Mouse (Mus musculus) liver, embryonic 11.5 days (tissue): ENCODE measurements at regions not wholly inside any gene's neighbourhood (a gene's known extent, or its start where the extent isn't known, plus 50 kb on each side); places are given as distances from the start of the nearest gene placed in this dataset.

Experiments
- ATAC-seq: fragments of 200-750 bp; cut with Nextera tagmentation; replicated peaks from 2 replicates; pipeline ENCODE4 v1.8.0; 2017; ENCODE audit warnings: moderate number of reproducible peaks, mild to moderate bottlenecking, moderate TSS enrichment, moderate library complexity; ENCODE audit not compliant: low FRiP score
- DNase-seq: peaks from one replicate; pipeline ENCODE4 v3.0.0-alpha.2; 2017; ENCODE audit warnings: low spot score
- H3K27ac ChIP-seq: fragments of 300-500 bp; sonication (generic); 2 replicates; pipeline ENCODE4 v1.5.1; 2014; ENCODE audit warnings: mild to moderate bottlenecking, low read depth, low read length, control low read depth
- H3K27me3 ChIP-seq: fragments of 300-500 bp; sonication (generic); replicated peaks from 2 replicates; pipeline ENCODE4 v1.6.1; 2014; ENCODE audit warnings: low read length, mixed read lengths; ENCODE audit not compliant: control insufficient read depth, insufficient read depth
- H3K36me3 ChIP-seq: fragments of 300-500 bp; sonication (generic); 2 replicates; pipeline ENCODE4 v1.6.1; 2014; ENCODE audit warnings: mild to moderate bottlenecking, low read length, moderate library complexity, mixed read lengths; ENCODE audit not compliant: control insufficient read depth, insufficient read depth
- H3K4me1 ChIP-seq: fragments of 300-500 bp; sonication (generic); replicated peaks from 2 replicates; pipeline ENCODE4 v1.6.1; 2014; ENCODE audit warnings: low read length, mixed read lengths; ENCODE audit not compliant: control insufficient read depth, insufficient read depth
- H3K4me2 ChIP-seq: fragments of 300-500 bp; sonication (generic); 2 replicates; pipeline ENCODE4 v1.6.1; 2014; ENCODE audit warnings: mild to moderate bottlenecking, control low read depth, moderate library complexity
- H3K4me3 ChIP-seq: fragments of 300-500 bp; sonication (generic); 2 replicates; pipeline ENCODE4 v1.5.1; 2014; ENCODE audit warnings: low read depth, low read length, control low read depth
- H3K9ac ChIP-seq: fragments of 300-500 bp; sonication (generic); 2 replicates; pipeline ENCODE4 v1.6.1; 2014; ENCODE audit warnings: low read depth, low read length, control low read depth
- H3K9me3 ChIP-seq: fragments of 300-500 bp; sonication (generic); 2 replicates; pipeline ENCODE4 v1.6.1; 2016; ENCODE audit warnings: low read length, inconsistent platforms, mixed read lengths; ENCODE audit not compliant: control insufficient read depth
- WGBS: fragments of 180-500 bp; shearing (Covaris S2); extraction: QIAGEN DNeasy Blood & Tissue Kit; methylation state at CpG from one replicate; pipeline ENCODE4 v1.1.7; 2014; 5-methylcytosine and 5-hydroxymethylcytosine counted together

DNA sequence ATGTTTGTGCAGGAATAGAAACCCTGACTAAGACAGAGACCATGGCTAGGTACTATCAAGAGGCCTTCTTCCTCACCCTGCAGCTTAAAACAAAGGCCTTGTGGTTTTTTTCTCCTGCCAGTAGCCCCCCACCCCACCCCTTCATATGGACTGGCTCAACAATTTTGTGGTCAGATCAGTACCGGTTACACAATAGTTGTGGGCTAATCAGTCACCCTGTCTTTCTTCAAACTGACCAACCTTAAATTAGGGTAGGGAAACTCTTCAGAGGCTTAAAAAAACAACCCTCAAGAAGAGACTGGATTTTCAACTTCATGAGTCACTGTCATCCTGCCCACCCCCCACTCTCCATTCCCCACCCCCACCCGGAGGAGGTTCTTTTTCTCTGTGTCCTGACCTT is 58.6 kb upstream of the Usp27x start:
- Histone ChIP-seq H3K4me3 (no peak overlapping the region), H3K4me1 (no peaks in the 10 kb centered on the region), H3K9me3 (no peaks in the 10 kb centered on the region), H3K9ac (no peak overlapping the region), H3K36me3 (no peaks in the 10 kb centered on the region), H3K27me3 (no peaks in the 10 kb centered on the region), H3K4me2 (no peak overlapping the region), H3K27ac (no peak overlapping the region)
- ATAC-seq (no peak), DNase-seq (no peak)
- WGBS, result 28% methylated on average over 2 of the region's 2 CpGs

DNA sequence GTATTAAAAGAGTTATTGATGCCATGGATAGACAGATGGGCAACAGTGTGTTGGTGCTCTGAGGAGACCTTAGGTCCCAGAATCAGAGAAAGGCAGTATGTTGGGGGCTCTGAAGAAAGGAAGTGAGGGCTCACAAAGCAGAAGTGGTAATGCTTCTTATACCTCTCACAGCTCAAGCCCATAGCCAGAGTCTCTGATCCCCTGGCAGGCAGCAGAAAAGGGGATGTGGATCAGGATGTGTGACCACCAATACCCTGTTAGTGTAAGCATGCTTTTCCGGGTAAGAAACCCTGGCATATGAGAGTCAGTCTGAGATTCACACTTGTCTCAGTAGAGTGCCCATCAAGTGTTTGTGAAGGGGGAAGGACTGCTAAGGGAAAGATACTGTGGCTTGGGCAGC is 54.8 kb upstream of the Usp27x start:
- Histone ChIP-seq H3K9me3 (no peaks in the 10 kb centered on the region), H3K9ac (no peak overlapping the region), H3K27me3 (no peaks in the 10 kb centered on the region), H3K4me1 (no peaks in the 10 kb centered on the region), H3K36me3 (no peaks in the 10 kb centered on the region), H3K27ac (no peak overlapping the region), H3K4me3 (no peak overlapping the region), H3K4me2 (no peak overlapping the region)
- WGBS, result 63% methylated on average over 1 of the region's 1 CpGs
- DNase-seq (no peak), ATAC-seq (no peak)

GRCm38 (mm10) chrX:7429524-7429865 is 53.9 kb upstream of the Usp27x start:
- no peak for ATAC-seq
- Histone ChIP-seq H3K27me3 (no peaks in the 10 kb centered on the region), H3K36me3 (no peaks in the 10 kb centered on the region), H3K4me3 (no peak overlapping the region), H3K4me2 (no peak overlapping the region), H3K27ac (no peak overlapping the region), H3K9me3 (no peaks in the 10 kb centered on the region), H3K4me1 (no peaks in the 10 kb centered on the region), H3K9ac (no peak overlapping the region)
- DNase-seq, result no peak
- WGBS, result 24% methylated on average over 5 of the region's 5 CpGs

DNA sequence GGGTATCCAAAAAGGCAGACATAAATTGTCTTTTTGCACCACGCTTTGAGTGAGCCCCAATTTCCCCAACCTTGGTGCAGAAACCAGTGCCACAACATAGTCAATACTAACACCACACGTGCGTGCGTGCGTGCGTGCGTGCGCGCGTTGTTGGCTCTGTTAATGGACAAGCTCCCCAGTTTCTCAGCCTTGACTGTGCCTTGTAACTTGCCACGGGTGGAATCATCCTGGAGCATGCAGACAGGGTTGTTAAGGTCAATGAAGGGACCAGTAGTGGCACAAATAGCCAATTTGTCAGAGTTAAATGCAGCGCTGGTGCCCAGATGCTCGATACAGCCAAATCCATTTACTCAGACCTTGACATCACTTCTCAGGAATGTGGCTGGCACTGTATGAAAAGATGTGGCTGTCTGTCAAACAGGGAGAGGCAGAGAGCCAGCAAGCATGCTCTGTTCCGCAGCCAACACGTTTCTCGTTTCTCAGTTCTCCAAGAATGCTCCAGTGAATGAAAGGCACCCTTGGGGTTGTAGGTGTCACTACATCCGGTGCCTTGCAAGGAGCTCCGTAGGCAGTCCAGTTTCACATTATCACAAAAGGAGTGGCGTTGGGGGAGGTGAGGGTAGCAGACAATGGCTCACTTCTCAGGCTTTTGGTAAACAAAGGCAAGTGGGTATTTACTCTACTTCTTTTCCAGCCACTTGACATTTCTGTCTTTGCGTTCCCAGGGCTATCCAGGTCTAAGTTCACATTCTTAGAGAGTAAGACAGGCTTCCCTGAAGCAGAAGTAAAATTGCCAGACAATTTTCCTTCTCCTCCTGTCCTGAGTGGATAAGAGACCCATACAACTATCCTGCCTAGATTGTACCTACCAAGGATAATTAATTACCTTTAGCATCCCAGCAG is 53.2 kb upstream of the Usp27x start:
- DNase-seq, result no peak
- Histone ChIP-seq H3K4me2 (no peak overlapping the region), H3K27me3 (no peaks in the 10 kb centered on the region), H3K36me3 (no peaks in the 10 kb centered on the region), H3K9ac (no peak overlapping the region), H3K4me3 (no peak overlapping the region), H3K9me3 (no peaks in the 10 kb centered on the region), H3K27ac (no peak overlapping the region), H3K4me1 (no peaks in the 10 kb centered on the region)
- 49% methylated on average over 20 of the region's 20 CpGs for WGBS
- ATAC-seq, result no peak
